22 mouse cellular contexts compared by ENCODE assay signal in genomic region chr3:41960209-41960608, GRCm38 (mm10).
"Had no signal": no experiment of that assay in that cellular context is flagged by ENCODE, and none has a peak within 500 bp of the region (broad histone marks: within the 10 kb centered on the region; RNA-seq: fewer than 3 reads in every experiment).

No protein-coding gene starts in this region.

- H3K4me2 ChIP-seq: heart, embryonic 11.5 days; heart, embryonic 13.5 days; heart, embryonic 15.5 days; hindbrain, embryonic 13.5 days; hindbrain, embryonic 15.5 days; liver, embryonic 11.5 days; liver, embryonic 13.5 days had no signal

- H3K4me3 ChIP-seq: gastrocnemius, adult 2 months; heart, embryonic 13.5 days; heart, embryonic 15.5 days; hindbrain, embryonic 13.5 days; hindbrain, embryonic 15.5 days; left cerebral cortex, adult 2 months; liver, embryonic 13.5 days had no signal

- H3K36me3 ChIP-seq: heart, embryonic 13.5 days; heart, embryonic 15.5 days; hindbrain, embryonic 13.5 days; hindbrain, embryonic 15.5 days; liver, embryonic 13.5 days had no signal

- H3K27me3 ChIP-seq: heart, embryonic 13.5 days; heart, embryonic 15.5 days; hindbrain, embryonic 13.5 days; hindbrain, embryonic 15.5 days; liver, embryonic 13.5 days had no signal

- H3K9ac ChIP-seq: heart, embryonic 13.5 days; heart, embryonic 15.5 days; hindbrain, embryonic 13.5 days; hindbrain, embryonic 15.5 days; liver, embryonic 13.5 days had no signal

- H3K4me1 ChIP-seq: heart, embryonic 13.5 days; heart, embryonic 15.5 days; hindbrain, embryonic 15.5 days; liver, embryonic 13.5 days had no signal

- H3K9me3 ChIP-seq: heart, embryonic 13.5 days; heart, embryonic 15.5 days; hindbrain, embryonic 13.5 days; hindbrain, embryonic 15.5 days had no signal

- DNase-seq: gastrocnemius, adult 2 months; gastrocnemius, postnatal 10 days; gastrocnemius, postnatal 25 days; heart, adult 18-20 months; heart, postnatal 14 days; heart, postnatal 36 days; kidney, adult 11 months; kidney, adult 2 months; kidney, postnatal 14 days; kidney, postnatal 36 days; layer of hippocampus, adult 9-11 months; liver; liver, embryonic 13.5 days had no signal

- ATAC-seq: hindbrain, postnatal 0 days; intestine, embryonic 16.5 days had no signal

- H3K27ac ChIP-seq: gastrocnemius, adult 2 months; heart, embryonic 13.5 days; heart, embryonic 15.5 days; hindbrain, embryonic 13.5 days; hindbrain, embryonic 15.5 days; hindbrain, postnatal 0 days; left cerebral cortex, adult 2 months; liver, embryonic 13.5 days had no signal
